Mouse (Mus musculus) thymus, adult 2 months (tissue): Measurements from ENCODE around the gene Scn11a.

ENCODE experiments used
- CTCF ChIP-seq: fragments of 200-500 bp; IDR thresholded peaks from 2 replicates; pipeline ENCODE4 v1.5.1; 2012; ENCODE audit warnings: mild to moderate bottlenecking, control low read depth, low read length, moderate library complexity, borderline replicate concordance; ENCODE audit not compliant: control insufficient read depth, poor library complexity, insufficient read depth; ENCODE audit errors: extremely low read depth
- POLR2A ChIP-seq: fragments of 200-500 bp; IDR thresholded peaks from 2 replicates; pipeline ENCODE4 v1.6.1; 2012; ENCODE audit warnings: mild to moderate bottlenecking, low read length, control low read depth, moderate library complexity; ENCODE audit not compliant: control insufficient read depth, poor library complexity, insufficient read depth; ENCODE audit errors: extremely low read depth

DNA sequence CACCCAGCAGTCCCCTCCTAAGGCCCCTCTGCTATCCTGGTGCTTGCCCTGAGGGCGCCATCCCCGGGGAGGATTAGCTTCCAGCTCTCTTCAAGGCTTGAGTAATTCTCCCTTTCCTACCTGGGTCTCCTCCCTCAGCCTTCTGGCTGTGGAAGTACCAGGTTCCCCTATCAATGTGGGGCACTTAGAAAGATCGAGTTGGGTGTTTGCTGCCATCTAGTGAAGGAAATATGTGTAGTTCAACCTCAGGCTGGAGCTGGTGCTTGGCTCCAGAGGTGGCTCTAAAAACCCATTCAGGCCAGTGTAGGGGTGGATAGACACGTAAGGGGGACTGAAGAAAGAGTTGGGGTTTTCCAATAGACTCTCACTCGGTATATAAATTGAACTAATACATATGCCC lies 73.7 kb downstream of the Scn11a start:
- TF ChIP-seq POLR2A (no peak), CTCF (no peak)
